Mouse (Mus musculus) hindbrain, embryonic 10.5 days (tissue): ENCODE results near the gene Cnga2. TPM values are rescaled to one million over a fixed set of nuclear protein-coding genes. Genes with fewer than 3 reads are reported as not detected.
"Not testable (repeated sequence)": the region's sequence is repeated elsewhere in the genome, so short reads cannot be mapped to it uniquely, and the experiment has no call there.

ENCODE experiments used
- DNase-seq: peaks from one replicate; pipeline ENCODE4 v3.0.0-alpha.2; 2017; ENCODE audit warnings: low spot score
- H3K27ac ChIP-seq: fragments of 300-500 bp; sonication (generic); 2 replicates; pipeline ENCODE4 v1.5.1; 2016; ENCODE audit warnings: mild to moderate bottlenecking, moderate library complexity
- H3K27me3 ChIP-seq: fragments of 300-500 bp; sonication (generic); 2 replicates; pipeline ENCODE4 v1.6.1; 2016; ENCODE audit warnings: mild to moderate bottlenecking; ENCODE audit not compliant: poor library complexity, insufficient read depth, severe bottlenecking
- H3K36me3 ChIP-seq: fragments of 300-500 bp; sonication (generic); 2 replicates; pipeline ENCODE4 v1.6.1; 2016; ENCODE audit warnings: mild to moderate bottlenecking, moderate library complexity
- H3K4me1 ChIP-seq: fragments of 300-500 bp; sonication (generic); replicated peaks from 2 replicates; pipeline ENCODE4 v1.6.1; 2016; ENCODE audit warnings: mild to moderate bottlenecking
- H3K4me3 ChIP-seq: fragments of 300-500 bp; sonication (generic); 2 replicates; pipeline ENCODE4 v1.5.1; 2016; ENCODE audit warnings: mild to moderate bottlenecking, moderate library complexity
- H3K9me3 ChIP-seq: fragments of 300-500 bp; sonication (generic); 2 replicates; pipeline ENCODE4 v1.6.1; 2016; ENCODE audit warnings: mild to moderate bottlenecking, moderate library complexity
- WGBS: fragments of 180-500 bp; shearing (Covaris S2); methylation state at CpG from one replicate; pipeline ENCODE4 v1.1.7; 2016; 5-methylcytosine and 5-hydroxymethylcytosine counted together
- polyA plus RNA-seq: library from polyadenylated mRNA; unstranded; fragments of >200 nt; fragmentation: Nextera tagmentation; extraction: Ambion mirVana; gene quantifications from 2 replicates; pipeline ENCODE4 v1.2.1, GENCODE M21; 2016

Cnga2 gene
- 0.05 TPM in 1 of 2 replicates, not detected in the other for polyA plus RNA-seq

DNA sequence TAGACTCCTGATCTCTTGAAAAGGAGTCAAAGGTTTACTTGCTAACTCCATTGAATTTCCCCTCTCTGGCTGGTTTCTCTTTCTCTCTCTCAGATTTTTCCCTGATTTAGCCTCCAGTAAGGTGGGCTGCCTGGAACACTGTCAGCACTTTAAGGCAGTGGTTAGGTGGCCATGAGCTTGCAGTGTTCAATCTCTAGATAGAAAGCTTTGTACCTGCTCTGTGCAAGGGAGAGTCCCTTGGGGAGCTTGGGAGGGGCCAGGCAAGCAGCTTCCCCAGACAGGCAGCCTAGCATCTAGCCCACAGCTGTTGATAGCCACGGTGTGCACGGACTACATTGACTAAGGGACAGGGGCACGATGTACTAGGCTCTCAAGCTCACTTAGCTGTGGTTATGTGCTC is at the start of gene Cnga2:
Gene Cnga2, plus strand, starts transcription at position 301 of the 400 bp plus-strand sequence.
- DNase-seq, result no peak
- Histone ChIP-seq H3K9me3 (no peaks in the 10 kb centered on the region), H3K4me1 (no peaks in the 10 kb centered on the region), H3K36me3 (no peaks in the 10 kb centered on the region), H3K27me3 (0 out of 2 replicates have a peak, but pooled peaks cover 3% of the 10 kb centered on the region), H3K27ac (no peak within 1 kb of the TSS), H3K4me3 (no peak within 1 kb of the TSS)
- WGBS, result 80% methylated on average over 3 of the region's 3 CpGs

DNA sequence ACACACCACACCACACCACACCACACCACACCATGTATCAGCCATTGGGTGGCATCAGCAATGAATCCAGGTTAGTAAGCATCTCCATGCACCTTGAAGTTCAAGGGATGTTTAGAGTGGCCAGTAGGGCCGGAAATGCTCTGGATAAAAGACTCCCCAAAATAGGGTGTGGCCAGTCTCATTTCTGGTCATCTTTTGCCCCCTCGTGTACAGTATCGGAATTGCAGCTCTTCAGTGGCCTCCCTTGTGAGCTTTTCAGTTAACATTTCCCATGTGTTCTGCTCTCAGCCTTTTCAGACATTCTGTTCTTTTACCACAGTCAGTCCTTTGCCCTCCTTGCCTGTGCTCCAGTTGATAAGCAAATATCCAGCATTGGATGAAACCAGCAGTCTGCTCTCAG is 45.0 kb upstream of the Cnga2 start:
- peak; percentile 33 for DNase-seq
- WGBS, result 11% methylated on average over 3 of the region's 3 CpGs

DNA sequence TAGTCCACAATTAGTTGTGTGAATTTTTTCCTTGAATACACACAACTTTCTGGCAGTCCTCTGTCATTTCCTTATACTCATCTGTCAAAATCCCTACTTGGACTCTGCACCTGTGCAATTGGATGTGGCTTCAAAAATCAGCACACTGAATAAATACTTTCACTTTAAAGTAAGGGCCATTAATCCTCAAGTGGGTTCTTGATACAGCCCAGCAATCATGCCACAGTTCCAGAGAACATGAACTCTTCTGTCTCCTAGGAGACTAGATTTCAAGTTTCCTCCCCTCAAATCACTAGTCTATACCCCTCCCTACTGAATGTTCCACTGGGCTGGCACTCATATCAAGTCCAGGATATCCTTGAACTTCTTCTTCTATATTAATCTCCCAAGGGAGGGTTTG is 33.3 kb upstream of the Cnga2 start:
- H3K36me3 ChIP-seq, result no peaks in the 10 kb centered on the region
- H3K27ac ChIP-seq, result no peak overlapping the region
- H3K27me3 ChIP-seq, result peaks cover 23% of the 10 kb centered on the region
- no peak for DNase-seq
- H3K9me3 ChIP-seq, result peaks cover 4% of the 10 kb centered on the region; the same call in 1 of the 2 replicates
- H3K4me1 ChIP-seq, result peaks cover 3% of the 10 kb centered on the region
- H3K4me3 ChIP-seq, result no peak overlapping the region

More for the DNA sequence above, 45.0 kb upstream of the Cnga2 start:
- H3K4me1 ChIP-seq, result no peaks in the 10 kb centered on the region
- peaks cover 11% of the 10 kb centered on the region; the same call in 1 of the 2 replicates for H3K27me3 ChIP-seq
- H3K27ac ChIP-seq, result no peak overlapping the region
- H3K36me3 ChIP-seq, result no peaks in the 10 kb centered on the region
- no peak overlapping the region for H3K4me3 ChIP-seq
- no peaks in the 10 kb centered on the region for H3K9me3 ChIP-seq

DNA sequence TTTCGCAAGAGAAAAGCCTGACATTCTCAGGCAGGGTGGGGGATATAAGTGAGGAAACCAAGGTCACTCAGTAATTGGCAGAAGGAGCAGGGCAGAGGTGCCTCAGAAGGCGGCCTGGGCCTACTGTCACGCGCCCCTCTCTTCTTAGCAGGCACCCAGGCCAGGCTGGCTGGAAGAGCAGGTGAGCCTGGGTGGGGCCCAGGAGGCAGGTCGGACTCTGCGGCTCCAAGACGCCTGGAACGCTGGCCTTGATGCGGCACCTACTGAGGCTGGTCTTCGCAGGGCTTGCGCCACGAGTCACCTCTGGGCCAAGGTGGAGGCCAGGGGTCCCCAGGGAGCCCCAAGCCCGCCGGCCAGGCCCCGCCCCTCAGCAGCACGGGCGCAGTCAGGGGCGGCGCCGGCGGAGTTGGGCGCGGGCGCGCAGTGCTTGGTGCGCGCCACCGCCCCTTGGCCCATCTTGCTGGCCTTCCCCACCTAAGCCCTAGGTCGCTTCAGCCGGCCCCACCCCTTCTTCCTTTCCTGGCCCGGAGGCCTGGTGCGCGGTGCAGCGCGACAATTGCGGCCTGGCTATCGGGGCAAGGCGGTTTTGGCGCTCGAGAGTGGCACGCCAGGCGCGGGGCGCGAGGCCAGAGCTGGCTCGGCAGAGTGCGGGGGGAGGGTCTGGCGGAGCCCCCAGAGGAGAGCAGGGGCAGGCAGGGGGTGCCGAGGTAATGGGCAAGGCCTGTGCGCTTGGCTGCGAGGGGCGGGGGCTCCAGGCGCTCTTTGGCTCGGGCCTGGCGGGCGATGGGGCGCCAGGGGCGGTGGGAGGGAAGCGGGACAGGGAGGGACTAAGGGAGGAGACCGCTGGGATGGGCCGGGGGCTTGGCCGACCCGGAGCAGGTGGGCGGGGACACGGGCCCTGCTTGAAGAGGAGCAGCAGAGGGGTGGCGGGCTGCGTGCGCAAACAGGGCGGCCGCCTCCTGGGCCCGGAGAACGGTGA is 29.3 kb upstream of the Cnga2 start, which contains the start of gene Prrg3:
Gene Prrg3, plus strand, starts transcription at position 552 of the 979 bp plus-strand sequence.
- Histone ChIP-seq H3K27ac (peak within 1 kb of the TSS; percentile 89), H3K9me3 (peaks cover 4% of the 10 kb centered on the region; the same call in 1 of the 2 replicates), H3K36me3 (no peaks in the 10 kb centered on the region), H3K4me3 (peak within 1 kb of the TSS; percentile 61), H3K4me1 (peaks cover 8% of the 10 kb centered on the region), H3K27me3 (peaks cover 23% of the 10 kb centered on the region)
- DNase-seq, result peak; percentile 77
- WGBS, result 23% methylated on average over 70 of the region's 72 CpGs

DNA sequence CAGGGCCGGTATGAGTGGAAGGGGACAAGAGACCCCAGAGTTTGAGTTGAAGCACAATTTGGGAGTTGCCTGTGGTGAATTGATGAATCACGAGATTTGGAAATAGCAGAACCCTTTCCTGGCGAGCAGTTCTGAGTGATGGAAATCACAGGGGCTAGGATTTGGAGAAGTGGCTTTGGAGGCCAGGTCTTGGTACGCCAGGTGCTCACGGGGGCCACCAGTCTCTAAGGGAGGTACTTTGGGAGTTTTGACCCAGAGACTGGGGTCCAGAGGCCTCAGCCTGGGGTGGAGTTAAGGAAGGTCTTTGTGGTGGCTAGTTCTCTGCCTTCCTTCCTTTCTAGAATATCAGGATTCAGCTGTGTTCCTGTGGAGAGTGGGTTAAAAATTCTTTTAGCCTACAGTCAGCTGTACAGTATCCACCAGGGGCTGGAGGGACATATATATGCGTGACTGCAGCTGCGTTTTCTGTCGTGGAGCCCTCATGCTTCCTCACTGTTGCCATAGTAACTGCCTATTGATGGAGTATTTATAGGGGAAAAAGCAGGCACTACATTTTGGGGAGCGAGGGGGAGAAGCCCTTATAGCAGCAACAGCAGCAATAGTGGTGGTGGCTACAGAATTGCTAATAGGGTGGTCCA is 28.3 kb upstream of the Cnga2 start:
- Histone ChIP-seq H3K9me3 (peaks cover 4% of the 10 kb centered on the region; the same call in 1 of the 2 replicates), H3K4me1 (peaks cover 8% of the 10 kb centered on the region), H3K4me3 (peak overlapping the region; percentile 61), H3K27ac (peak overlapping the region; percentile 89), H3K36me3 (no peaks in the 10 kb centered on the region), H3K27me3 (peaks cover 23% of the 10 kb centered on the region)
- no peak for DNase-seq
- 36% methylated on average over 9 of the region's 9 CpGs for WGBS

- H3K9me3 ChIP-seq, result no peaks in the 10 kb centered on the region
- DNase-seq, result no peak
- no peak overlapping the region for H3K27ac ChIP-seq
- H3K4me3 ChIP-seq, result no peak overlapping the region
- WGBS, result 80% methylated on average over 1 of the region's 1 CpGs
- no peaks in the 10 kb centered on the region for H3K27me3 ChIP-seq
- H3K36me3 ChIP-seq, result no peaks in the 10 kb centered on the region
- peaks cover 6% of the 10 kb centered on the region for H3K4me1 ChIP-seq
Measured at GRCm38 (mm10) chrX:71968216-71968615, 23.4 kb upstream of the Cnga2 start.

GRCm38 (mm10) chrX:71968816-71969215 is 22.8 kb upstream of the Cnga2 start:
- WGBS, result 79% methylated on average over 6 of the region's 6 CpGs
- no peak for DNase-seq

GRCm38 (mm10) chrX:71971325-71971724 is 20.3 kb upstream of the Cnga2 start:
- no peak overlapping the region for H3K27ac ChIP-seq
- no peaks in the 10 kb centered on the region for H3K9me3 ChIP-seq
- H3K4me1 ChIP-seq, result no peaks in the 10 kb centered on the region
- H3K36me3 ChIP-seq, result no peaks in the 10 kb centered on the region
- no peak for DNase-seq
- no peaks in the 10 kb centered on the region for H3K27me3 ChIP-seq
- H3K4me3 ChIP-seq, result no peak overlapping the region
- 71% methylated on average over 5 of the region's 5 CpGs for WGBS

More at GRCm38 (mm10) chrX:71968816-71969215, 22.8 kb upstream of the Cnga2 start:
- Histone ChIP-seq H3K9me3 (no peaks in the 10 kb centered on the region), H3K4me1 (peaks cover under 1% of the 10 kb centered on the region; the same call in 1 of the 2 replicates), H3K27me3 (no peaks in the 10 kb centered on the region), H3K4me3 (no peak overlapping the region), H3K27ac (no peak overlapping the region), H3K36me3 (no peaks in the 10 kb centered on the region)

DNA sequence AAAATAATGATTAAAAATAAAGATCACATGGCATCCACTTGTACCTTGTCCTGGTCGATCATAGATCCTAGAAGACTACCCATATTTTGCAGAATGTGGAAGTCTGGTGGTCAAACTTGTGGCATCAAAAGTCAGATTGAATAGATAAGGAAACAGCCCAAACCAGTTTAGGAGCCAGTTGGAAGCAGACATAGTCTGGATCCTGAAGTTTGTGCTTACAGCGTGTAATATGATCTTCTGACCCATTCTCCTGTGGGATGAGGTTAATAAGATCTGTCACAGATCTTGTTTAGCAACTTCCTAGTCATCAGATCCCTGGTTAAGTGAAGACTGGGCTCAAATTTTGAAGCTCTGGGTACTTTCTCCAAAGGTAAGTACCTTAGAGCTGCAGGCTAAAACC is 19.0 kb upstream of the Cnga2 start, which contains the start of gene Fate1:
Gene Fate1, plus strand, starts transcription at position 301 of the 400 bp plus-strand sequence.
- Histone ChIP-seq H3K4me3 (no peak within 1 kb of the TSS), H3K27me3 (no peaks in the 10 kb centered on the region), H3K36me3 (no peaks in the 10 kb centered on the region), H3K4me1 (no peaks in the 10 kb centered on the region), H3K9me3 (no peaks in the 10 kb centered on the region), H3K27ac (no peak within 1 kb of the TSS)
- 72% methylated on average over 2 of the region's 2 CpGs for WGBS
- DNase-seq, result no peak

GRCm38 (mm10) chrX:71977681-71978080 is 14.0 kb upstream of the Cnga2 start:
- H3K27me3 ChIP-seq, H3K36me3 ChIP-seq, DNase-seq, H3K4me3 ChIP-seq, H3K4me1 ChIP-seq, H3K27ac ChIP-seq, H3K9me3 ChIP-seq: not testable (repeated sequence)

- H3K36me3 ChIP-seq, result no peaks in the 10 kb centered on the region
- DNase-seq, result no peak
- H3K4me1 ChIP-seq, result no peaks in the 10 kb centered on the region
- no peaks in the 10 kb centered on the region for H3K9me3 ChIP-seq
- 70% methylated on average over 3 of the region's 3 CpGs for WGBS
- H3K4me3 ChIP-seq, result no peak overlapping the region
- no peak overlapping the region for H3K27ac ChIP-seq
- H3K27me3 ChIP-seq, result no peaks in the 10 kb centered on the region
Measured at GRCm38 (mm10) chrX:71980443-71980842, 11.2 kb upstream of the Cnga2 start.

DNA sequence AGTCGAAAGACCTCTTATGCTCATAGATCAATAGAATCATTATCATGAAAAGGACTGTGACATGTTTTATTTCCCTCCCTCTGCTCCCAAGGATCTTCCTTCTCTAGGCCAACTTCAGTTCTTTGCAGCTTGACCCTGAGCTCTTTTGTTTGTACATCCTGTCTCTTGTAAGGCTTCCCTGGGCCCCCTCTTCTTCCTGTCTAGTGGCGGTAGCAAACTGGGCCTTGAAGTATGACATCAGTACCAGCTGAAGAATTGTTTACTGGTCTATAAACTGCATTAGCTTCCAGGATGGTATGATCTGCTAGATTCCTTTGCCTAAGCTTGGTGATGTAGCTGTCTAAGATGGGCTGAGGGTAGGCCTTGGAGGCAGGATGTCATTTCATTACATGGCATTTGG is 10.3 kb upstream of the Cnga2 start:
- H3K9me3 ChIP-seq, result no peaks in the 10 kb centered on the region
- no peaks in the 10 kb centered on the region for H3K27me3 ChIP-seq
- 60% methylated on average over 2 of the region's 2 CpGs for WGBS
- no peaks in the 10 kb centered on the region for H3K4me1 ChIP-seq
- H3K4me3 ChIP-seq, result no peak overlapping the region
- no peaks in the 10 kb centered on the region for H3K36me3 ChIP-seq
- DNase-seq, result no peak
- H3K27ac ChIP-seq, result no peak overlapping the region

DNA sequence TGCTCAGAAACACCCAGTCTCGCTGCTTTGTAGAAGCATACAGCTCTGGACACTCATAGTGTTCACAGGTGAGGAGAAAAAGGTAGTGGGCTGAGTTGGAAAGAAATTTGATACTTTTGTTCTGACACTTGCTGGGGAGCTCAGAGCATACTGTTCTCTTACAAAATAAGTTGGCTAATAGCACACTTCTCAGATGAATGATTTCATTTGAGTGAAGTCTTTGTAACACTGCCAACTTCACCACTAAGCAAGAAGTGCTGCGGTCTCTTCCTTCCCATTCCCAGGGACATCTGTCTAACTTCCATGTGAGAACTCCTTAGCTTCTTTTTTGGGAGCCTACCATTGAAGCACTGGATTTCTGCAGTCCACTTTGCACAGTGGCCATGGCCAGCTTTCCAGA is 8.4 kb upstream of the Cnga2 start:
- Histone ChIP-seq H3K9me3 (no peaks in the 10 kb centered on the region), H3K4me3 (no peak overlapping the region), H3K27ac (no peak overlapping the region), H3K36me3 (no peaks in the 10 kb centered on the region), H3K4me1 (no peaks in the 10 kb centered on the region), H3K27me3 (no peaks in the 10 kb centered on the region)
- 80% methylated on average over 2 of the region's 2 CpGs for WGBS
- no peak for DNase-seq
